Mouse (Mus musculus): ENCODE data around the gene Fosl1. TPM values are rescaled to one million over a fixed set of nuclear protein-coding genes. Genes with fewer than 3 reads are reported as not detected.

Gene Fosl1
- total RNA-seq, 2 experiments from 2014 or later: not detected

GRCm38 (mm10) chr19:5455037-5455436 is 7.7 kb downstream of the Fosl1 start:
- no peak for DNase-seq (ENCODE audit: low spot score in 2 of 2)
- H3K4me3 ChIP-seq: peak overlapping the region; percentile 81
- peak overlapping the region; percentile 100 for H3K27ac ChIP-seq
- TF ChIP-seq CTCF (conservative IDR thresholded peaks at IDR 0.05): no peak

- DNase-seq (ENCODE audit: low spot score in 2 of 2): no peak
- TF ChIP-seq CTCF (conservative IDR thresholded peaks at IDR 0.05): no peak
- Histone ChIP-seq H3K4me3 (peak overlapping the region; percentile 81), H3K27ac (peak overlapping the region; percentile 100)
Measured at GRCm38 (mm10) chr19:5455568-5455967, 8.2 kb downstream of the Fosl1 start.

GRCm38 (mm10) chr19:5456241-5456921 is 9.0 kb downstream of the Fosl1 start:
- H3K4me3 ChIP-seq: peak overlapping the region; percentile 81
- no peak for TF ChIP-seq CTCF (conservative IDR thresholded peaks at IDR 0.05)
- H3K27ac ChIP-seq: peak overlapping the region; percentile 100
- no peak for DNase-seq (ENCODE audit: low spot score in 2 of 2)

GRCm38 (mm10) chr19:5456922-5457745 is 9.8 kb downstream of the Fosl1 start:
- TF ChIP-seq CTCF (conservative IDR thresholded peaks at IDR 0.05): peak; percentile 43
- peak; percentile 96 for DNase-seq (ENCODE audit: low spot score in 2 of 2)
- Histone ChIP-seq H3K4me3 (peak overlapping the region; percentile 81), H3K27ac (peak overlapping the region; percentile 100)

- H3K27ac ChIP-seq: peak within 1 kb of the TSS; percentile 100
- DNase-seq (ENCODE audit: low spot score in 2 of 2): no peak
- TF ChIP-seq CTCF (conservative IDR thresholded peaks at IDR 0.05): no peak
- H3K4me3 ChIP-seq: peak within 1 kb of the TSS; percentile 81
Measured at GRCm38 (mm10) chr19:5457746-5458442, 10.5 kb downstream of the Fosl1 start, which contains the start of gene Ccdc85b. TSS of gene Ccdc85b (minus strand) at chr19:5457894.

- peak; percentile 9; the same call in 1 of the 2 replicates for TF ChIP-seq CTCF (conservative IDR thresholded peaks at IDR 0.05)
- Histone ChIP-seq H3K27ac (peak overlapping the region; percentile 100), H3K4me3 (no peak overlapping the region)
- DNase-seq (ENCODE audit: low spot score in 2 of 2): peak; percentile 62 to 78
Measured at GRCm38 (mm10) chr19:5459019-5459418, 11.7 kb downstream of the Fosl1 start.

GRCm38 (mm10) chr19:5459896-5460295 is 12.5 kb downstream of the Fosl1 start:
- Histone ChIP-seq H3K4me3 (peak overlapping the region; percentile 77), H3K27ac (peak overlapping the region; percentile 100)
- no peak for DNase-seq (ENCODE audit: low spot score in 2 of 2)
- no peak for TF ChIP-seq CTCF (conservative IDR thresholded peaks at IDR 0.05)

- peak; percentile 81 to 91 for DNase-seq (ENCODE audit: low spot score in 2 of 2)
- H3K27ac ChIP-seq: peak within 1 kb of the TSS; percentile 100
- no peak for TF ChIP-seq CTCF (conservative IDR thresholded peaks at IDR 0.05)
- peak within 1 kb of the TSS; percentile 77 for H3K4me3 ChIP-seq
Measured at GRCm38 (mm10) chr19:5460465-5460911, 13.1 kb downstream of the Fosl1 start, which contains the start of gene Fibp. TSS of gene Fibp (plus strand) at chr19:5460615.

- no peak for TF ChIP-seq CTCF (conservative IDR thresholded peaks at IDR 0.05)
- peak overlapping the region; percentile 77 for H3K4me3 ChIP-seq
Measured at GRCm38 (mm10) chr19:5461411-5461810, 14.1 kb downstream of the Fosl1 start.

GRCm38 (mm10) chr19:5463212-5463611 is 15.9 kb downstream of the Fosl1 start:
- no peak overlapping the region for H3K27ac ChIP-seq
- DNase-seq (ENCODE audit: low spot score in 2 of 2): no peak
- no peak for TF ChIP-seq CTCF (conservative IDR thresholded peaks at IDR 0.05)
- H3K4me3 ChIP-seq: no peak overlapping the region

More at GRCm38 (mm10) chr19:5461411-5461810, 14.1 kb downstream of the Fosl1 start:
- H3K27ac ChIP-seq: no peak overlapping the region; the same call in 1 of the 2 replicates
- DNase-seq (ENCODE audit: low spot score in 2 of 2): no peak

GRCm38 (mm10) chr19:5463791-5464562 is 16.6 kb downstream of the Fosl1 start:
- peak in 1 of 2 experiments; percentile 68 for DNase-seq (ENCODE audit: low spot score in 2 of 2)
- Histone ChIP-seq H3K4me3 (peak overlapping the region; percentile 30), H3K27ac (peak overlapping the region; percentile 72)
- peak; percentile 96 for TF ChIP-seq CTCF (conservative IDR thresholded peaks at IDR 0.05)

GRCm38 (mm10) chr19:5465037-5465436 is 17.7 kb downstream of the Fosl1 start:
- Histone ChIP-seq H3K27ac (peak overlapping the region; percentile 72), H3K4me3 (no peak overlapping the region)
- TF ChIP-seq CTCF (conservative IDR thresholded peaks at IDR 0.05): no peak
- DNase-seq (ENCODE audit: low spot score in 2 of 2): no peak

All from layer of hippocampus, adult 2 months (tissue).